34 mouse cellular contexts compared by ENCODE assay signal in the genomic region with DNA sequence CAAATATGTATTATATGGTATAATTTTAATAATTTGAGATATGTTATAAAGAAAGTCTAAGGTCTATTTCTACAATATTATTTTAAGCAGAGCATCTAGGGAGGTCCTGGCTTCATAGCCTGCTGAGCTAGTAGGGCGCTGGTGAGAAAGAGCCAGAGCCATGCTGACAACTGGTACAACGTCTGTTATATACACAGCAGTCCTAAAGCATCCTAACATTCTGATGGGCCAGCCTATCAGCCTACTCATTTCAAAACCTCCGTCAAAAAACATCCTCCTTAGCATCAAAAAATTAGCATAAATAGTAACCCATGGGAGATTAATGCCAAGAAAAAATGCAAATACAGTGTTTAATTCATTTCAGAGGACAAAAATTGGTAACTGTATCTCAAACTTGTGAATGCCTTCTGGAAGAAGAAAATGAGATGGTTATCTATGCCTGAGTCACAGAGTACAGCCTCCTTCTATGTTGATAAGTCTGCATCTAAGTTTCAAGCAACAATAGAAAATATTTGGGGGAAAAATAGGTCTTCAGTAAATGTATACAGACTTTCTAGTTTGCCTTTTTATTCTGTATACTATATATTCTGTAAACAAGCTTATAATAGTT. TPM values are rescaled to one million over a fixed set of nuclear protein-coding genes. Genes with fewer than 3 reads are reported as not detected.
DNase-seq lines count a peak whose midpoint lies in the region; ATAC-seq and TF ChIP-seq lines count a peak whose summit lies in the region.
"Had no signal": no experiment of that assay in that cellular context is flagged by ENCODE, and none has a peak within 500 bp of the region (broad histone marks: within the 10 kb centered on the region; RNA-seq: fewer than 3 reads in every experiment).

No protein-coding gene starts in this region.

- no peak for TF ChIP-seq CTCF in MEL (IDR thresholded peaks at IDR 0.05 in 2 of 3, conservative IDR thresholded peaks at IDR 0.05 in 1 of 3; ENCODE audit: control insufficient read depth in 1 of 3, insufficient read depth in 1 of 3, low read depth in 2 of 3, low read length in 3 of 3, poor library complexity in 1 of 3, severe bottlenecking in 1 of 3)
- TF ChIP-seq CTCF in kidney, adult 2 months (conservative IDR thresholded peaks at IDR 0.05; ENCODE audit: insufficient read depth, insufficient read length, low read depth, low read length): no peak

- H3K79me2 ChIP-seq in MEL (ENCODE audit: control insufficient read depth, insufficient read depth, low read length, poor library complexity): no peaks in the 10 kb centered on the region

- no peaks in the 10 kb centered on the region for H3K27me3 ChIP-seq in forebrain, embryonic 15.5 days
- H3K27me3 ChIP-seq in forebrain, embryonic 10.5 days (ENCODE audit: poor library complexity, severe bottlenecking): no peaks in the 10 kb centered on the region
- H3K27me3 ChIP-seq in MEL (ENCODE audit: control insufficient read depth in 1 of 2, insufficient read depth in 2 of 2, low read length in 2 of 2): no peaks in the 10 kb centered on the region
- H3K27me3 ChIP-seq in forebrain, embryonic 16.5 days (replicated peaks; ENCODE audit: control insufficient read depth, insufficient read depth, low read length): no peaks in the 10 kb centered on the region
- no peaks in the 10 kb centered on the region for H3K27me3 ChIP-seq in kidney, adult 2 months (replicated peaks; ENCODE audit: control insufficient read depth, insufficient read depth, low read length)
- H3K27me3 ChIP-seq: embryonic facial prominence, embryonic 13.5 days; heart, embryonic 12.5 days; heart, embryonic 15.5 days had no signal

- peaks cover 9% of the 10 kb centered on the region for H3K36me3 ChIP-seq in forebrain, embryonic 15.5 days
- H3K36me3 ChIP-seq in forebrain, embryonic 10.5 days (replicated peaks): peaks cover 23% of the 10 kb centered on the region
- H3K36me3 ChIP-seq in MEL (ENCODE audit: control insufficient read depth in 1 of 2, insufficient read depth in 2 of 2, low read length in 2 of 2): no peaks in the 10 kb centered on the region; a peak in 1 of 4 replicates
- H3K36me3 ChIP-seq in forebrain, embryonic 16.5 days (ENCODE audit: control insufficient read depth, insufficient read depth): no peaks in the 10 kb centered on the region
- no peaks in the 10 kb centered on the region for H3K36me3 ChIP-seq in kidney, adult 2 months (ENCODE audit: control insufficient read depth, insufficient read depth, low read length)
- H3K36me3 ChIP-seq: heart, embryonic 12.5 days; heart, embryonic 15.5 days had no signal

- no peak overlapping the region for H3K27ac ChIP-seq in forebrain, embryonic 15.5 days (replicated peaks)
- no peak overlapping the region for H3K27ac ChIP-seq in forebrain, embryonic 10.5 days
- H3K27ac ChIP-seq in MEL (ENCODE audit: control insufficient read depth, low read depth, low read length): no peak overlapping the region
- H3K27ac ChIP-seq in forebrain, embryonic 16.5 days (ENCODE audit: low read length): no peak overlapping the region
- no peak overlapping the region for H3K27ac ChIP-seq in kidney, adult 2 months (ENCODE audit: insufficient read depth, low read depth, low read length)
- H3K27ac ChIP-seq: embryonic facial prominence, embryonic 10.5 days; embryonic facial prominence, embryonic 13.5 days; gastrocnemius, adult 2 months; heart, embryonic 15.5 days; hindbrain, embryonic 10.5 days; hindbrain, embryonic 14.5 days; hindbrain, postnatal 0 days had no signal

- no peaks in the 10 kb centered on the region for H3K4me1 ChIP-seq in forebrain, embryonic 15.5 days
- no peaks in the 10 kb centered on the region for H3K4me1 ChIP-seq in forebrain, embryonic 10.5 days
- no peaks in the 10 kb centered on the region; a peak in 1 of 4 replicates for H3K4me1 ChIP-seq in MEL (ENCODE audit: control insufficient read depth in 1 of 2, insufficient read depth in 2 of 2, low read length in 2 of 2)
- no peaks in the 10 kb centered on the region for H3K4me1 ChIP-seq in forebrain, embryonic 16.5 days (replicated peaks; ENCODE audit: control insufficient read depth, insufficient read depth, low read length)
- H3K4me1 ChIP-seq in kidney, adult 2 months (ENCODE audit: control insufficient read depth, insufficient read depth, low read length): no peaks in the 10 kb centered on the region
- H3K4me1 ChIP-seq: embryonic facial prominence, embryonic 10.5 days; embryonic facial prominence, embryonic 13.5 days; heart, embryonic 12.5 days; heart, embryonic 15.5 days; hindbrain, embryonic 10.5 days had no signal

- no peak overlapping the region for H3K4me2 ChIP-seq in forebrain, embryonic 15.5 days (replicated peaks)
- no peak overlapping the region for H3K4me2 ChIP-seq in forebrain, embryonic 16.5 days (ENCODE audit: low read length)
- H3K4me2 ChIP-seq: embryonic facial prominence, embryonic 13.5 days; heart, embryonic 12.5 days; heart, embryonic 15.5 days; hindbrain, embryonic 14.5 days had no signal

- ATAC-seq in forebrain, embryonic 15.5 days (replicated peaks): peak; percentile 76
- ATAC-seq in forebrain, embryonic 16.5 days: peak; percentile 92
- ATAC-seq: activated CD4-positive, CD25-positive, alpha-beta regulatory T cell, adult 4 months; CD4-positive, CD25-positive, alpha-beta regulatory T cell, adult 4 months; hindbrain, postnatal 0 days; inflammation-experienced regulatory T-cells, adult 6 months; intestine, embryonic 16.5 days had no signal

- no peak overlapping the region for H3K4me3 ChIP-seq in forebrain, embryonic 15.5 days
- H3K4me3 ChIP-seq in forebrain, embryonic 10.5 days: no peak overlapping the region
- no peak overlapping the region for H3K4me3 ChIP-seq in MEL (ENCODE audit: control insufficient read depth in 1 of 2, insufficient read depth in 1 of 2, low read depth in 2 of 2, low read length in 2 of 2)
- no peak overlapping the region for H3K4me3 ChIP-seq in forebrain, embryonic 16.5 days (replicated peaks; ENCODE audit: low read length)
- H3K4me3 ChIP-seq in kidney, adult 2 months (ENCODE audit: insufficient read depth, low read depth, low read length): no peak overlapping the region
- H3K4me3 ChIP-seq: embryonic facial prominence, embryonic 10.5 days; embryonic facial prominence, embryonic 13.5 days; gastrocnemius, adult 2 months; heart, embryonic 12.5 days; heart, embryonic 15.5 days; hindbrain, embryonic 10.5 days had no signal

- H3K9me3 ChIP-seq in forebrain, embryonic 15.5 days: no peaks in the 10 kb centered on the region
- no peaks in the 10 kb centered on the region for H3K9me3 ChIP-seq in forebrain, embryonic 10.5 days
- H3K9me3 ChIP-seq in MEL (replicated peaks; ENCODE audit: insufficient read depth, low read length): no peaks in the 10 kb centered on the region
- no peaks in the 10 kb centered on the region for H3K9me3 ChIP-seq in forebrain, embryonic 16.5 days (ENCODE audit: control insufficient read depth, low read length)
- H3K9me3 ChIP-seq: embryonic facial prominence, embryonic 10.5 days; embryonic facial prominence, embryonic 13.5 days; heart, embryonic 12.5 days; heart, embryonic 15.5 days; hindbrain, embryonic 10.5 days had no signal

- no peak for TF ChIP-seq POLR2A in MEL (IDR thresholded peaks at IDR 0.05; ENCODE audit: control insufficient read depth in 1 of 2, insufficient read depth in 1 of 2, low read depth in 1 of 2, low read length in 2 of 2, poor library complexity in 1 of 2)
- no peak for TF ChIP-seq POLR2A in kidney, adult 2 months (IDR thresholded peaks at IDR 0.05; ENCODE audit: low read depth, low read length)

- no peak for TF ChIP-seq RAD21 in MEL (IDR thresholded peaks at IDR 0.05; ENCODE audit: low read depth, low read length)

- DNase-seq in forebrain, embryonic 10.5 days (ENCODE audit: extremely low spot score, low spot score): no peak
- DNase-seq in MEL (ENCODE audit: low read depth, low spot score): no peak
- peak; percentile 17 for DNase-seq in brain, adult 2 months (ENCODE audit: low read depth, low spot score)
- no peak for DNase-seq in kidney, adult 2 months
- no peak for DNase-seq in lung, postnatal 4 days
- no peak for DNase-seq in spleen, postnatal 36 days (ENCODE audit: low spot score in 2 of 2)
- DNase-seq: adrenal gland, adult 8-10 months; adrenal gland, postnatal 25 days; cerebellum, adult 11-12 months; cerebellum, adult 8-10 months; cerebellum, postnatal 10 days; cerebellum, postnatal 36 days; embryo, embryonic 11 days; gastrocnemius, adult 2 months; gastrocnemius, postnatal 25 days; heart, adult 18-20 months; heart, postnatal 10 days; heart, postnatal 36 days; kidney, adult 8-10 months had no signal

- no peak for TF ChIP-seq EP300 in MEL (IDR thresholded peaks at IDR 0.05; ENCODE audit: low read depth in 1 of 2, low read length in 2 of 2)

- 55% methylated on average over 3 of the region's 3 CpGs for WGBS in forebrain, embryonic 15.5 days
- WGBS in forebrain, embryonic 10.5 days: 92% methylated on average over 3 of the region's 3 CpGs
- 59% methylated on average over 3 of the region's 3 CpGs for WGBS in forebrain, embryonic 16.5 days
- WGBS in kidney, adult 2 months: 92% methylated on average over 3 of the region's 3 CpGs

- no peak overlapping the region for H3K9ac ChIP-seq in forebrain, embryonic 15.5 days (replicated peaks)
- no peak overlapping the region for H3K9ac ChIP-seq in MEL (ENCODE audit: control insufficient read depth, low read depth, low read length, poor library complexity, severe bottlenecking)
- H3K9ac ChIP-seq in forebrain, embryonic 16.5 days (replicated peaks; ENCODE audit: low read depth, low read length): no peak overlapping the region
- H3K9ac ChIP-seq: embryonic facial prominence, embryonic 13.5 days; heart, embryonic 12.5 days; heart, embryonic 15.5 days; hindbrain, embryonic 14.5 days had no signal

TF ChIP-seq in MEL, 35 proteins besides CTCF, POLR2A, EP300 and RAD21 (continues in another document):
- TF ChIP-seq TBP (IDR thresholded peaks at IDR 0.05; ENCODE audit: low read depth, low read length): no peak

RNA-seq across cellular contexts. Expression of gene 4930430F08Rik, which starts 33.6 kb away (rescaled TPM):
- 13.9 and 15.2 TPM in 2 replicates for polyA plus RNA-seq in forebrain, embryonic 15.5 days (2015; fragmentation: Nextera tagmentation; extraction: Ambion mirVana)
- 10.4 and 11.8 TPM in 2 replicates for polyA plus RNA-seq in forebrain, embryonic 10.5 days (2016; fragmentation: Nextera tagmentation; extraction: Ambion mirVana)
- total RNA-seq in MEL (2012; rRNA removed): 21.3 and 22.7 TPM in 2 replicates
- polyA plus RNA-seq in MEL (2012; ENCODE audit: insufficient read depth in 1 of 2, insufficient read length in 2 of 2, low read depth in 1 of 2, low replicate concordance in 2 of 2, missing spikeins in 1 of 2): 10 to 100 TPM in 1 of 2 experiments, not detected in 1; 10.5 TPM
- 14.4 and 15.3 TPM in 2 replicates for polyA plus RNA-seq in forebrain, embryonic 16.5 days (2015; fragmentation: Nextera tagmentation; extraction: Ambion mirVana)
- polyA plus RNA-seq in kidney, adult 2 months (2012; rRNA removed): 11.5 and 14.1 TPM in 2 replicates

RNA-seq across cellular contexts. Expression of gene 1700017N19Rik, which starts 33.6 kb away (rescaled TPM):
- polyA plus RNA-seq in forebrain, embryonic 15.5 days (2015; fragmentation: Nextera tagmentation; extraction: Ambion mirVana): not detected in 2 replicates
- not detected in 2 replicates for polyA plus RNA-seq in forebrain, embryonic 10.5 days (2016; fragmentation: Nextera tagmentation; extraction: Ambion mirVana)
- total RNA-seq in MEL (2012; rRNA removed): not detected in 2 replicates
- not detected for polyA plus RNA-seq in MEL (2012; ENCODE audit: insufficient read depth in 1 of 2, insufficient read length in 2 of 2, low read depth in 1 of 2, low replicate concordance in 2 of 2, missing spikeins in 1 of 2)
- not detected in 2 replicates for polyA plus RNA-seq in forebrain, embryonic 16.5 days (2015; fragmentation: Nextera tagmentation; extraction: Ambion mirVana)
- polyA plus RNA-seq in kidney, adult 2 months (2012; rRNA removed): not detected in 2 replicates
- total RNA-seq: adrenal gland, adult 8-10 months; adrenal gland, postnatal 25 days; gastrocnemius, adult 2 months; gastrocnemius, postnatal 25 days; heart, adult 18-20 months; heart, postnatal 10 days; heart, postnatal 36 days; hindbrain, postnatal 0 days had no signal
- polyA plus RNA-seq: activated CD4-positive, CD25-positive, alpha-beta regulatory T cell, adult 4 months; C2C12; CD4-positive, CD25-positive, alpha-beta regulatory T cell, adult 4 months; cortical plate, adult 2 months; embryonic facial prominence, embryonic 10.5 days; embryonic facial prominence, embryonic 13.5 days; heart, embryonic 12.5 days; heart, embryonic 15.5 days; hindbrain, embryonic 10.5 days; hindbrain, embryonic 14.5 days; inflammation-experienced regulatory T-cells, adult 6 months; intestine, embryonic 16.5 days had no signal
